Mouse (Mus musculus): Measurements from ENCODE around the gene Kirrel3. TPM values are rescaled to one million over a fixed set of nuclear protein-coding genes. Genes with fewer than 3 reads are reported as not detected.
A peak's percentile ranks its signal among the peaks of the same experiment; 100 is the strongest.

Gene Kirrel3
- polyA plus RNA-seq, 1 experiment from 2014 or later = 2.5 TPM

GRCm38 (mm10) chr9:35016762-35017161 is 531.1 kb downstream of the Kirrel3 start:
- no peak for DNase-seq (ENCODE audit: low spot score)
- WGBS = 42% methylated on average over 4 of the region's 4 CpGs

DNA sequence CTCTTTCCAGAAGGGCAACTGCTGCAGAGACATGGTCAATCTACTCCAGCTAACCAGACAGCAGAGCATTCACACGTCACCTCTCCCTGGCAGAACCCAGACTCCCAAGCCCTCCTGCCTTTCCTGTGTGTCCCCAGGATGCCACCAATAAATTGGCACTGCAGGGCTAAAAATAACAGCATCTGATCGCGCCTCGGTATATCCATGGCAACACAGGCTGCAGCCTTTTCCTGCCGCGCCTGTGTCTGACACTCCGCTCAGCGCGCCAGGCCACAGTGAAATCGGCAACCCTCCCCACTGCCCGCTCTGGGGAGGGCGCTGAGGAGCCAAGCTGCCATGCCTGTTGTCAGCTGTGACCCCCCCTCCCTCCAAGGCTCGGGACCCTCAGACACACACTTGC is 531.9 kb downstream of the Kirrel3 start:
- Histone ChIP-seq H3K36me3 (replicated peaks; ENCODE audit: control insufficient read depth, insufficient read depth, low read depth, low read length) (no peaks in the 10 kb centered on the region), H3K9ac (replicated peaks; ENCODE audit: low read length) (no peak overlapping the region), H3K27ac (replicated peaks; ENCODE audit: low read depth, low read length) (no peak overlapping the region), H3K9me3 (replicated peaks; ENCODE audit: control insufficient read depth, low read length) (no peaks in the 10 kb centered on the region), H3K4me1 (ENCODE audit: control insufficient read depth, insufficient read depth, low read length) (no peaks in the 10 kb centered on the region), H3K4me3 (ENCODE audit: low read depth, low read length) (no peak overlapping the region), H3K27me3 (ENCODE audit: control insufficient read depth, insufficient read depth, low read length) (no peaks in the 10 kb centered on the region), H3K4me2 (ENCODE audit: low read depth, low read length) (no peak overlapping the region)
- no peak for ATAC-seq (replicated peaks; ENCODE audit: insufficient number of reproducible peaks, low FRiP score, low TSS enrichment, low read depth)
- DNase-seq (ENCODE audit: low spot score) = no peak
- WGBS = 27% methylated on average over 13 of the region's 13 CpGs

More at GRCm38 (mm10) chr9:35016762-35017161, 531.1 kb downstream of the Kirrel3 start:
- no peak overlapping the region for H3K4me3 ChIP-seq (ENCODE audit: low read depth, low read length)
- H3K4me1 ChIP-seq (ENCODE audit: control insufficient read depth, insufficient read depth, low read length) = no peaks in the 10 kb centered on the region
- H3K4me2 ChIP-seq (ENCODE audit: low read depth, low read length) = no peak overlapping the region
- no peaks in the 10 kb centered on the region for H3K36me3 ChIP-seq (replicated peaks; ENCODE audit: control insufficient read depth, insufficient read depth, low read depth, low read length)
- no peaks in the 10 kb centered on the region for H3K9me3 ChIP-seq (replicated peaks; ENCODE audit: control insufficient read depth, low read length)
- ATAC-seq (replicated peaks; ENCODE audit: insufficient number of reproducible peaks, low FRiP score, low TSS enrichment, low read depth) = no peak
- no peak overlapping the region for H3K9ac ChIP-seq (replicated peaks; ENCODE audit: low read length)
- H3K27me3 ChIP-seq (ENCODE audit: control insufficient read depth, insufficient read depth, low read length) = no peaks in the 10 kb centered on the region
- H3K27ac ChIP-seq (replicated peaks; ENCODE audit: low read depth, low read length) = no peak overlapping the region

DNA sequence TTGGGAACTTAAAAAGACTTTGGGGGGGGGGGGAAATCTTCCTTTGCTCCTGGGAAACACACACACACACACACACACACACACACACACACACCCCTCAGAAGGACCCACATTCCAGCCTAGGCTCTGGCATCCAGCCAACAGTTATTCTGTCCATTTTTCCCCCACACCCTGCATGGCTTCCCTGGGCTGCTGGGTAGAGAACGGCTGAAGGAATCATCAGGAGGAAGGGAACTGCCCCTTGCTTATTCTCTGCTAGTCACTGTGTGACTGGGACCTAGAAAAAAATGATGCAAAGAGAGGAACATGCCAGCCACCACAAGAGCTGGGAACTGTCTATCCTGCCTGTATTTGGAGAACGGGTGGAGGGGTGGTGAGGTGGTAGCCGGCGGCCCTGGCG is 532.4 kb downstream of the Kirrel3 start:
- Histone ChIP-seq H3K9ac (replicated peaks; ENCODE audit: low read length) (no peak overlapping the region), H3K4me3 (ENCODE audit: low read depth, low read length) (no peak overlapping the region), H3K4me1 (ENCODE audit: control insufficient read depth, insufficient read depth, low read length) (no peaks in the 10 kb centered on the region), H3K36me3 (replicated peaks; ENCODE audit: control insufficient read depth, insufficient read depth, low read depth, low read length) (no peaks in the 10 kb centered on the region), H3K4me2 (ENCODE audit: low read depth, low read length) (no peak overlapping the region), H3K9me3 (replicated peaks; ENCODE audit: control insufficient read depth, low read length) (no peaks in the 10 kb centered on the region), H3K27ac (replicated peaks; ENCODE audit: low read depth, low read length) (no peak overlapping the region), H3K27me3 (ENCODE audit: control insufficient read depth, insufficient read depth, low read length) (no peaks in the 10 kb centered on the region)
- DNase-seq (ENCODE audit: low spot score) (no peak), ATAC-seq (replicated peaks; ENCODE audit: insufficient number of reproducible peaks, low FRiP score, low TSS enrichment, low read depth) (no peak)
- 50% methylated on average over 5 of the region's 5 CpGs for WGBS

DNA sequence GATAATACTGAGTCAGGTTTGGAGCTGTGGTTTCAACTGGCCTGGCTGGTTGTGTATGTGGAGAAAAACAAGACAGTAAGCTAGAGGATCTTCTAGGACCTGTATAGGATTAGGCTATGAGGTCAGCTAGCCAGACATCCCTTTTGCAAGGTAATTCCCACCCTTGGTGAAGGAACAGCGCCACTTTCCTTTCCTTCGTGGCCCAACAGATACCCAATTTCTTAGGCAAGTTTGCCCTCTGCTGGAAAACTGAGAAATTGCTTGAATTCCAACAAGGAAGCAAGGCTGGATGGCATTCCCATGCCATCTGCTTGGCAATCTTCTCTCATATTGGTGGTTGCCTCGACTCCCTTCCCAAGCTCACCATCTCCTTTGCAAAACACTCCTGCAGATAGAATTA is 533.7 kb downstream of the Kirrel3 start:
- Histone ChIP-seq H3K36me3 (replicated peaks; ENCODE audit: control insufficient read depth, insufficient read depth, low read depth, low read length) (no peaks in the 10 kb centered on the region), H3K9ac (replicated peaks; ENCODE audit: low read length) (no peak overlapping the region), H3K4me1 (ENCODE audit: control insufficient read depth, insufficient read depth, low read length) (no peaks in the 10 kb centered on the region), H3K9me3 (replicated peaks; ENCODE audit: control insufficient read depth, low read length) (no peaks in the 10 kb centered on the region), H3K27me3 (ENCODE audit: control insufficient read depth, insufficient read depth, low read length) (no peaks in the 10 kb centered on the region), H3K4me2 (ENCODE audit: low read depth, low read length) (no peak overlapping the region), H3K4me3 (ENCODE audit: low read depth, low read length) (no peak overlapping the region), H3K27ac (replicated peaks; ENCODE audit: low read depth, low read length) (no peak overlapping the region)
- DNase-seq (ENCODE audit: low spot score) = peak; percentile 84
- ATAC-seq (replicated peaks; ENCODE audit: insufficient number of reproducible peaks, low FRiP score, low TSS enrichment, low read depth) = 0 out of 2 replicates have a peak, but pooled peaks have one; percentile 30
- 14% methylated on average over 3 of the region's 3 CpGs for WGBS

- Histone ChIP-seq H3K36me3 (replicated peaks; ENCODE audit: control insufficient read depth, insufficient read depth, low read depth, low read length) (no peaks in the 10 kb centered on the region), H3K27ac (replicated peaks; ENCODE audit: low read depth, low read length) (no peak overlapping the region), H3K9me3 (replicated peaks; ENCODE audit: control insufficient read depth, low read length) (no peaks in the 10 kb centered on the region), H3K27me3 (ENCODE audit: control insufficient read depth, insufficient read depth, low read length) (no peaks in the 10 kb centered on the region), H3K4me3 (ENCODE audit: low read depth, low read length) (no peak overlapping the region), H3K4me1 (ENCODE audit: control insufficient read depth, insufficient read depth, low read length) (no peaks in the 10 kb centered on the region), H3K9ac (replicated peaks; ENCODE audit: low read length) (no peak overlapping the region), H3K4me2 (ENCODE audit: low read depth, low read length) (no peak overlapping the region)
- DNase-seq (ENCODE audit: low spot score) = no peak
- ATAC-seq (replicated peaks; ENCODE audit: insufficient number of reproducible peaks, low FRiP score, low TSS enrichment, low read depth) = no peak
- WGBS = 59% methylated on average over 11 of the region's 11 CpGs
Measured at GRCm38 (mm10) chr9:35020015-35020653, 534.4 kb downstream of the Kirrel3 start.

DNA sequence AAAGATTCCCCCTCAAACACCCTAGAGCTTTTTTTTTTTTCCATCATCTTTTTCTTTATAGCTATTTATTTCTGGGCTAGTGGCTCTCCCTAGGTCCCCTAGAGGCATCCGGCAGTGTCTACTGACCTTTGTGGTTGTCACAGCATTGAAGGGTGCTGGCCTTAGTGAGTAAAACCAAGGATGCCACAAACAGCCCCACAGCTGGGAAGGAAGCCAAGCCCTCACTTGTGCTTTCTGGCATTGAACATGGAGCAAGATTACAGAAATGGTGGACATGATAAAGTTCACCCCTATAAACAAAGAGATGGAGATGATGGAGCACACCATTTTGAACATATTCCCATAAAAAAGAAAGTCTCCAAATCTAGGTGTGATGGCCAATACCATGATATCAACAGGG is 536.0 kb downstream of the Kirrel3 start:
- WGBS = 83% methylated on average over 1 of the region's 1 CpGs
- H3K27ac ChIP-seq (replicated peaks; ENCODE audit: low read depth, low read length) = no peak overlapping the region
- no peaks in the 10 kb centered on the region for H3K36me3 ChIP-seq (replicated peaks; ENCODE audit: control insufficient read depth, insufficient read depth, low read depth, low read length)
- no peak overlapping the region for H3K4me2 ChIP-seq (ENCODE audit: low read depth, low read length)
- H3K9ac ChIP-seq (replicated peaks; ENCODE audit: low read length) = no peak overlapping the region
- no peak overlapping the region for H3K4me3 ChIP-seq (ENCODE audit: low read depth, low read length)
- H3K27me3 ChIP-seq (ENCODE audit: control insufficient read depth, insufficient read depth, low read length) = no peaks in the 10 kb centered on the region
- ATAC-seq (replicated peaks; ENCODE audit: insufficient number of reproducible peaks, low FRiP score, low TSS enrichment, low read depth) (no peak), DNase-seq (ENCODE audit: low spot score) (no peak)
- H3K9me3 ChIP-seq (replicated peaks; ENCODE audit: control insufficient read depth, low read length) = no peaks in the 10 kb centered on the region
- no peaks in the 10 kb centered on the region for H3K4me1 ChIP-seq (ENCODE audit: control insufficient read depth, insufficient read depth, low read length)

DNA sequence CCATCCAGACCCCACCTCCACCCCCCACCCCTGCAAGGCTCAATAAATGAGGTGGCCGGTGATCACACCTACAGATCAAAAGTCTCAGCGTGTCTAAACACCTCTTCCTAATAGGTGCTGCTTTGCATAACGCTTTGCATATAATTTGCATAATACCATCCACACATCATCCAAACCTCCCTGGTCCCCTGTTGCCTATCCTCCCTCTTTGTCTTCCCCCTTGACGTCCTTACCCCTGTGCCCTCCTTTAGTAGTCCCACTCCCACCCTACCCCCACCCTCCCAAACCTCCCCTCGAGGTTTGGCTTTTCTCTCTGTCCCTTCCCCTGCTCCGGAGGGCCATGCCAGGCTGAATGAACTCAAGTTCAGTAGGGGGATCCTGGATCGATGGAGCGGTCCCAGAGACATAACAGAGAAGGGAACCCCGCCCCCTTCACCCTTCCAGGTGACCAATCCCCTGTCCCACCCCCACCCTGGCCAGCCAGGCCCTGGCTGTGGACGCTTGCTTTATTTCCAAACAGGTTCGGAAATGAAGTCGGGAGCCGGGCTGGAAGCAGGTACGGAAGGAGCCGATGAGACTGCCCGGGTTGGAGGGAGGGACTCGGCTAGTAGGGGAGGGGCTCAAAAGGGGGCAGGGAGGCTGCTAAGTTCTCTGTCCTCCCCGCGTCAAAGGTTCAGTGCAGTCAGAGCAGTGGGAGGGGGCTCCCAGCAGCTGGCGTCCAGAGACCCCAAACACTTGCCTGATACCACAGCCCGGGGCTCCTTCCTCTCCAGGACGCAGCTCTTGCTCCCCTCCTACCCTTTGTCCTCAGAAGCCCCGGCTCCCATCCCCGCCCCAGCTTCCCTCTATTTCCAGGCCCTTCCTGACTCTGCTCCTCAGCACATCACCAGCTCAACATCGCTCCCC is 539.1 kb downstream of the Kirrel3 start:
- DNase-seq (ENCODE audit: low spot score) = peak; percentile 43
- Histone ChIP-seq H3K9ac (replicated peaks; ENCODE audit: low read length) (peak overlapping the region; percentile 56), H3K27me3 (ENCODE audit: control insufficient read depth, insufficient read depth, low read length) (no peaks in the 10 kb centered on the region), H3K4me3 (ENCODE audit: low read depth, low read length) (peak overlapping the region; percentile 32), H3K27ac (replicated peaks; ENCODE audit: low read depth, low read length) (no peak overlapping the region), H3K9me3 (replicated peaks; ENCODE audit: control insufficient read depth, low read length) (no peaks in the 10 kb centered on the region), H3K4me1 (ENCODE audit: control insufficient read depth, insufficient read depth, low read length) (no peaks in the 10 kb centered on the region), H3K4me2 (ENCODE audit: low read depth, low read length) (peak overlapping the region; percentile 72), H3K36me3 (replicated peaks; ENCODE audit: control insufficient read depth, insufficient read depth, low read depth, low read length) (no peaks in the 10 kb centered on the region)
- ATAC-seq (replicated peaks; ENCODE audit: insufficient number of reproducible peaks, low FRiP score, low TSS enrichment, low read depth) = peak; percentile 64
- WGBS = 1% methylated on average over 25 of the region's 25 CpGs

GRCm38 (mm10) chr9:35026311-35026710 is 540.6 kb downstream of the Kirrel3 start:
- Histone ChIP-seq H3K4me3 (ENCODE audit: low read depth, low read length) (no peak overlapping the region), H3K4me2 (ENCODE audit: low read depth, low read length) (no peak overlapping the region), H3K4me1 (ENCODE audit: control insufficient read depth, insufficient read depth, low read length) (no peaks in the 10 kb centered on the region), H3K9me3 (replicated peaks; ENCODE audit: control insufficient read depth, low read length) (no peaks in the 10 kb centered on the region), H3K27ac (replicated peaks; ENCODE audit: low read depth, low read length) (no peak overlapping the region), H3K9ac (replicated peaks; ENCODE audit: low read length) (no peak overlapping the region), H3K36me3 (replicated peaks; ENCODE audit: control insufficient read depth, insufficient read depth, low read depth, low read length) (no peaks in the 10 kb centered on the region), H3K27me3 (ENCODE audit: control insufficient read depth, insufficient read depth, low read length) (no peaks in the 10 kb centered on the region)
- peak; percentile 73 for DNase-seq (ENCODE audit: low spot score)
- WGBS = 56% methylated on average over 6 of the region's 6 CpGs
- no peak for ATAC-seq (replicated peaks; ENCODE audit: insufficient number of reproducible peaks, low FRiP score, low TSS enrichment, low read depth)
